Mouse (Mus musculus) bone marrow, adult 2 months (tissue): ENCODE measurements at regions not wholly inside any gene's neighbourhood (a gene's known extent, or its start where the extent isn't known, plus 50 kb on each side); places are given as distances from the start of the nearest gene placed in this dataset.

ENCODE experiments used
- CTCF ChIP-seq: fragments of 200-500 bp; IDR thresholded peaks from 2 replicates; pipeline ENCODE4 v1.5.1; 2011; ENCODE audit warnings: low read length, control low read depth; ENCODE audit not compliant: control insufficient read depth, insufficient read depth
- POLR2A ChIP-seq: fragments of 200-500 bp; IDR thresholded peaks from 2 replicates; pipeline ENCODE4 v1.6.1; 2011; ENCODE audit warnings: low read depth, mild to moderate bottlenecking, control low read depth, low read length, borderline replicate concordance; ENCODE audit not compliant: control insufficient read depth

DNA sequence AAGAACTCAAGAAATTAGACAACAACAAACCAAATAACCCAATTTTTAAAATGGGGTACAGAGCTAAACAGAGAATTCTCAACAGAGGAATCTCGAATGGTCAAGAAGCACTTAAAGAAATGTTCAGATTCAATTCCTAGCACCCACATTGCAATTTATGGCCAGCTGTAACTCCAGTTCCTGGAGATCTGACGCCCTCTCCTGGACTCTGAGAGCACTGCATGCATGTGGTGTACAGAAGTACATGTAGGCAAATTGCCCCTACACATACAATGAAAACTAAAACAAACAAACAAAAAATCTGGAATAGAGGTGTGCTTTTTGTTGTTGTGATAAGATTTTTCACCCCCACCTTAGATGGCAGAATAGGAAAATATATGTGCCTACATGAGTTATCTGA is 222.7 kb downstream of the Bcl2l11 start:
- TF ChIP-seq POLR2A (no peak), CTCF (peak; percentile 7; the same call in 1 of the 2 replicates)
